In the genomic region with DNA sequence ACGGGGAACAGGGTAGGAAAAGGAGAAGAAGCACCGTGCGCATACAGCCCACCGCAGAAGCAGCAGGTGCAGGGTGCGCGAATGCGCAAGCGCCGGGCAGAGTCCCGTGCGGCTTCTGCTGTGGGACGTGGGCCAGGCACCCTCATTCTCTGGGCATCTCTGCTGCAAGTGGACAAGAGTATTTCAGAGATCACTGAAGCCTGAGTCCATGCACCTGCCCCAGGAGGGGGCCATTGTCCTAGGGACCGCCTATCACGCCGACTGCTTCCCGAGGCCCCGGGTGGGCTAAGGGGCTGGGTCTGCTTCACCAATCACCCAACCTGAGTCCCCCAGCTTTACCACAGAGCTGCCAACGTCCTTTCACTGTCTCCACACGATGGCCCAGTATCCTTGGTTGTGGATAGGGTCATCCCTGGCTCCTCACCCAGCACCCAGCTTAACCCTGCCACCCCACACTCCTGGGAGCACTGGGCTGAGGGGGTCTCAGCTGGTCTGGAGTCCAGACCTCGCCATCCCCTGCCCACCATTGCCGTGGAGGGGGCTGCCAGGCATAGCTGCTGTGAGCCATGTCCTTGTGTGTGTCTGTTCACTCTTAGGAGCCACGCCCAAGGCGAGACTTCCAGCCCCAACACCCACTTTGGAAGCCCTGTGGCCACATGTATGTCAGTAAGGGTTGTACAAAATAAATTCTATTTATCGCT, we compare ENCODE assay signal across 9 mouse cellular contexts.
DNase-seq lines count a peak whose midpoint lies in the region; ATAC-seq lines count a peak whose summit lies in the region.
"Had no signal": no experiment of that assay in that cellular context is flagged by ENCODE, and none has a peak within 500 bp of the region (broad histone marks: within the 10 kb centered on the region; RNA-seq: fewer than 3 reads in every experiment).

No protein-coding gene starts in this region.

- no peak for DNase-seq in liver
- DNase-seq in adrenal gland, adult 2 months, result no peak
- no peak for DNase-seq in ovary, postnatal 10 days (ENCODE audit: low spot score)

- peaks cover 81% of the 10 kb centered on the region for H3K27me3 ChIP-seq in liver, embryonic 12.5 days (replicated peaks)
- H3K27me3 ChIP-seq in forebrain, embryonic 13.5 days, result peaks cover 17% of the 10 kb centered on the region; the same call in 1 of the 2 replicates
- H3K27me3 ChIP-seq in intestine, embryonic 16.5 days (replicated peaks; ENCODE audit: control insufficient read depth, insufficient read depth, low read length), result peaks cover 29% of the 10 kb centered on the region
- H3K27me3 ChIP-seq in neural tube, embryonic 15.5 days (replicated peaks), result peaks cover 9% of the 10 kb centered on the region

- 22% methylated on average over 24 of the region's 24 CpGs for WGBS in liver, embryonic 12.5 days (ENCODE audit: insufficient replicate concordance)
- 16% methylated on average over 24 of the region's 24 CpGs for WGBS in forebrain, embryonic 13.5 days
- 29% methylated on average over 24 of the region's 24 CpGs for WGBS in intestine, embryonic 16.5 days
- WGBS in neural tube, embryonic 15.5 days, result 24% methylated on average over 24 of the region's 24 CpGs

- H3K9me3 ChIP-seq in liver, embryonic 12.5 days (replicated peaks), result no peaks in the 10 kb centered on the region
- H3K9me3 ChIP-seq in forebrain, embryonic 13.5 days (replicated peaks), result no peaks in the 10 kb centered on the region
- H3K9me3 ChIP-seq in intestine, embryonic 16.5 days (ENCODE audit: control insufficient read depth, low read length), result no peaks in the 10 kb centered on the region
- H3K9me3 ChIP-seq in neural tube, embryonic 15.5 days (replicated peaks), result no peaks in the 10 kb centered on the region

- peaks cover 28% of the 10 kb centered on the region for H3K4me1 ChIP-seq in liver, embryonic 12.5 days
- H3K4me1 ChIP-seq in forebrain, embryonic 13.5 days, result peaks cover 32% of the 10 kb centered on the region
- H3K4me1 ChIP-seq in intestine, embryonic 16.5 days (ENCODE audit: control insufficient read depth, insufficient read depth, low read length), result peaks cover 17% of the 10 kb centered on the region
- peaks cover 38% of the 10 kb centered on the region for H3K4me1 ChIP-seq in neural tube, embryonic 15.5 days

- no peak overlapping the region for H3K27ac ChIP-seq in liver, embryonic 12.5 days
- no peak overlapping the region for H3K27ac ChIP-seq in forebrain, embryonic 13.5 days
- no peak overlapping the region for H3K27ac ChIP-seq in intestine, embryonic 16.5 days (ENCODE audit: low read length)
- H3K27ac ChIP-seq in neural tube, embryonic 15.5 days (replicated peaks), result no peak overlapping the region
- H3K27ac ChIP-seq: liver, embryonic 14.5 days had no signal

- H3K4me3 ChIP-seq in liver, embryonic 12.5 days, result no peak overlapping the region
- peak overlapping the region; percentile 48 for H3K4me3 ChIP-seq in forebrain, embryonic 13.5 days
- H3K4me3 ChIP-seq in intestine, embryonic 16.5 days (ENCODE audit: low read length), result peak overlapping the region; percentile 12; the same call in 1 of the 2 replicates
- H3K4me3 ChIP-seq in neural tube, embryonic 15.5 days (replicated peaks), result peak overlapping the region; percentile 30
- H3K4me3 ChIP-seq: erythroblast, embryonic 14.5 days had no signal

- H3K36me3 ChIP-seq in liver, embryonic 12.5 days, result no peaks in the 10 kb centered on the region
- no peaks in the 10 kb centered on the region for H3K36me3 ChIP-seq in forebrain, embryonic 13.5 days (ENCODE audit: poor library complexity, severe bottlenecking)
- H3K36me3 ChIP-seq in intestine, embryonic 16.5 days (ENCODE audit: control insufficient read depth, insufficient read depth, low read length), result no peaks in the 10 kb centered on the region
- H3K36me3 ChIP-seq in neural tube, embryonic 15.5 days, result 0 out of 2 replicates have a peak, but pooled peaks cover 5% of the 10 kb centered on the region

- peak overlapping the region; percentile 29 for H3K4me2 ChIP-seq in liver, embryonic 12.5 days
- H3K4me2 ChIP-seq in forebrain, embryonic 13.5 days, result peak overlapping the region; percentile 86
- H3K4me2 ChIP-seq in intestine, embryonic 16.5 days (ENCODE audit: low read depth, low read length), result peak overlapping the region; percentile 23; the same call in 1 of the 2 replicates
- H3K4me2 ChIP-seq in neural tube, embryonic 15.5 days, result peak overlapping the region; percentile 57

- H3K9ac ChIP-seq in liver, embryonic 12.5 days, result no peak overlapping the region
- peak overlapping the region; percentile 63 for H3K9ac ChIP-seq in forebrain, embryonic 13.5 days
- peak overlapping the region; percentile 25; the same call in 1 of the 2 replicates for H3K9ac ChIP-seq in intestine, embryonic 16.5 days (ENCODE audit: low read depth, low read length)
- H3K9ac ChIP-seq in neural tube, embryonic 15.5 days (replicated peaks), result peak overlapping the region; percentile 44; the same call in 1 of the 2 replicates
- H3K9ac ChIP-seq: liver, embryonic 14.5 days had no signal

- ATAC-seq in liver, embryonic 12.5 days, result no peak
- ATAC-seq in forebrain, embryonic 13.5 days, result peak; percentile 14
- no peak for ATAC-seq in intestine, embryonic 16.5 days
- peak; percentile 5; the same call in 1 of the 2 replicates for ATAC-seq in neural tube, embryonic 15.5 days (ENCODE audit: low FRiP score)

Comparison
In these comparisons a context has a peak if more than half of its experiments do, and no peak if none do; other contexts are left out.
1. ATAC-seq: peak in forebrain, embryonic 13.5 days (single experiment) and neural tube, embryonic 15.5 days (single experiment); none in liver, embryonic 12.5 days (single experiment) and intestine, embryonic 16.5 days (single experiment).
2. H3K4me2 ChIP-seq: peak in every context shown above with its lines; median percentile 86 in forebrain, embryonic 13.5 days; 57 in neural tube, embryonic 15.5 days; 29 in liver, embryonic 12.5 days; 23 in intestine, embryonic 16.5 days.